ENCODE assay signal across 9 mouse cellular contexts in genomic region chr2:20547686-20548624, GRCm38 (mm10).
DNase-seq lines count a peak whose midpoint lies in the region; ATAC-seq and TF ChIP-seq lines count a peak whose summit lies in the region.
"Had no signal": no experiment of that assay in that cellular context is flagged by ENCODE, and none has a peak within 500 bp of the region (broad histone marks: within the 10 kb centered on the region; RNA-seq: fewer than 3 reads in every experiment).

No protein-coding gene starts in this region.

- peak overlapping the region; percentile 43 for H3K4me2 ChIP-seq in intestine, embryonic 14.5 days (ENCODE audit: low read length)

- H3K27me3 ChIP-seq in E14TG2a.4 (ENCODE audit: insufficient read depth, low read length), result no peaks in the 10 kb centered on the region
- H3K27me3 ChIP-seq in intestine, embryonic 14.5 days (replicated peaks; ENCODE audit: control insufficient read depth, insufficient read depth, low read length), result no peaks in the 10 kb centered on the region

- H3K4me3 ChIP-seq in E14TG2a.4 (replicated peaks; ENCODE audit: low read length), result peak overlapping the region; percentile 71
- peak overlapping the region; percentile 2; the same call in 1 of the 2 replicates for H3K4me3 ChIP-seq in intestine, embryonic 14.5 days (ENCODE audit: low read depth, low read length)

- 41% methylated on average over 18 of the region's 18 CpGs for WGBS in intestine, embryonic 14.5 days

- TF ChIP-seq CTCF in E14TG2a.4 (conservative IDR thresholded peaks at IDR 0.05; ENCODE audit: low read length), result no peak

- ATAC-seq in intestine, embryonic 14.5 days (replicated peaks; ENCODE audit: low FRiP score, low TSS enrichment, low read depth), result peak; percentile 73

- H3K36me3 ChIP-seq in E14TG2a.4 (ENCODE audit: insufficient read depth, low read length), result peaks cover 32% of the 10 kb centered on the region
- H3K36me3 ChIP-seq in intestine, embryonic 14.5 days (ENCODE audit: control insufficient read depth, insufficient read depth, low read length), result no peaks in the 10 kb centered on the region

- 0 out of 2 replicates have a peak overlapping the region, but pooled peaks have one; percentile 17 for H3K9ac ChIP-seq in intestine, embryonic 14.5 days (ENCODE audit: low read length)

- peaks cover 76% of the 10 kb centered on the region for H3K4me1 ChIP-seq in E14TG2a.4 (replicated peaks; ENCODE audit: low read depth, low read length)
- peaks cover 24% of the 10 kb centered on the region for H3K4me1 ChIP-seq in intestine, embryonic 14.5 days (replicated peaks; ENCODE audit: control insufficient read depth, insufficient read depth, low read length)

- peaks cover 11% of the 10 kb centered on the region; the same call in 1 of the 2 replicates for H3K9me3 ChIP-seq in E14TG2a.4 (ENCODE audit: low read length)
- 0 out of 2 replicates have a peak, but pooled peaks cover 4% of the 10 kb centered on the region for H3K9me3 ChIP-seq in intestine, embryonic 14.5 days (ENCODE audit: control insufficient read depth, low read length)

- peak overlapping the region; percentile 55 for H3K27ac ChIP-seq in intestine, embryonic 14.5 days (ENCODE audit: low read depth)

- peak; percentile 11 for DNase-seq in embryo, embryonic 9.5 days (ENCODE audit: extremely low spot score)
- no peak for DNase-seq in intestine, embryonic 14.5 days (ENCODE audit: low spot score)
- DNase-seq in lung, postnatal 10 days, result peak; percentile 7
- DNase-seq in adipocyte (ENCODE audit: low spot score), result no peak
- no peak for DNase-seq in layer of hippocampus, postnatal 25 days (ENCODE audit: extremely low spot score in 1 of 2, low spot score in 1 of 2)
- no peak for DNase-seq in cerebellum, postnatal 10 days
- no peak for DNase-seq in layer of hippocampus, adult 11-12 months (ENCODE audit: low spot score)
- DNase-seq: adrenal gland, adult 2 months had no signal

Comparison
In these comparisons a context has a peak if more than half of its experiments do, and no peak if none do; other contexts are left out.
1. DNase-seq: peak in embryo, embryonic 9.5 days (single experiment) and lung, postnatal 10 days (single experiment); none in intestine, embryonic 14.5 days (single experiment), adipocyte (single experiment), layer of hippocampus, postnatal 25 days (0 of 2), cerebellum, postnatal 10 days (0 of 2) and layer of hippocampus, adult 11-12 months (single experiment).